Mouse (Mus musculus) neural tube, embryonic 14.5 days (tissue): Measurements from ENCODE around the gene Cemip2. TPM values are rescaled to one million over a fixed set of nuclear protein-coding genes. Genes with fewer than 3 reads are reported as not detected.

Experiments used
- ATAC-seq: fragments of 200-750 bp; cut with Nextera tagmentation; 2 replicates; pipeline ENCODE4 v1.8.0; 2017; ENCODE audit warnings: low read depth, mild to moderate bottlenecking, moderate TSS enrichment, moderate library complexity
- H3K27ac ChIP-seq: fragments of 300-500 bp; sonication (generic); 2 replicates; pipeline ENCODE4 v1.5.1; 2014; ENCODE audit warnings: low read depth, mild to moderate bottlenecking, control low read depth, low read length, moderate library complexity, mixed read lengths
- H3K27me3 ChIP-seq: fragments of 300-500 bp; sonication (generic); 2 replicates; pipeline ENCODE4 v1.6.1; 2014; ENCODE audit warnings: low read length; ENCODE audit not compliant: control insufficient read depth, insufficient read depth
- H3K36me3 ChIP-seq: fragments of 300-500 bp; sonication (generic); 2 replicates; pipeline ENCODE4 v1.6.1; 2014; ENCODE audit warnings: low read length, mixed read lengths; ENCODE audit not compliant: control insufficient read depth, insufficient read depth
- H3K4me1 ChIP-seq: fragments of 300-500 bp; sonication (generic); 2 replicates; pipeline ENCODE4 v1.6.1; 2014; ENCODE audit warnings: low read length; ENCODE audit not compliant: control insufficient read depth, insufficient read depth
- H3K4me2 ChIP-seq: fragments of 300-500 bp; sonication (generic); 2 replicates; pipeline ENCODE4 v1.6.1; 2014; ENCODE audit warnings: mild to moderate bottlenecking, low read depth, low read length, control low read depth
- H3K4me3 ChIP-seq: fragments of 300-500 bp; sonication (generic); 2 replicates; pipeline ENCODE4 v1.5.1; 2014; ENCODE audit warnings: low read depth, low read length, control low read depth, mixed read lengths
- H3K9ac ChIP-seq: fragments of 300-500 bp; sonication (generic); replicated peaks from 2 replicates; pipeline ENCODE4 v1.6.1; 2014; ENCODE audit warnings: low read depth, mild to moderate bottlenecking, control low read depth, low read length, mixed read lengths
- H3K9me3 ChIP-seq: fragments of 300-500 bp; sonication (generic); 2 replicates; pipeline ENCODE4 v1.6.1; 2016; ENCODE audit warnings: low read length; ENCODE audit not compliant: control insufficient read depth
- WGBS: fragments of 180-500 bp; shearing (Covaris S2); extraction: QIAGEN DNeasy Blood & Tissue Kit; methylation state at CpG from one replicate; pipeline ENCODE4 v1.1.7; 2014; 5-methylcytosine and 5-hydroxymethylcytosine counted together
- polyA plus RNA-seq: library from polyadenylated mRNA; unstranded; fragments of >200 nt; fragmentation: Nextera tagmentation; extraction: Ambion mirVana; gene quantifications from 2 replicates; pipeline ENCODE4 v1.2.1, GENCODE M21; 2014

Gene Cemip2
- polyA plus RNA-seq, 1 experiment from 2014 or later, result 21.1 TPM

DNA sequence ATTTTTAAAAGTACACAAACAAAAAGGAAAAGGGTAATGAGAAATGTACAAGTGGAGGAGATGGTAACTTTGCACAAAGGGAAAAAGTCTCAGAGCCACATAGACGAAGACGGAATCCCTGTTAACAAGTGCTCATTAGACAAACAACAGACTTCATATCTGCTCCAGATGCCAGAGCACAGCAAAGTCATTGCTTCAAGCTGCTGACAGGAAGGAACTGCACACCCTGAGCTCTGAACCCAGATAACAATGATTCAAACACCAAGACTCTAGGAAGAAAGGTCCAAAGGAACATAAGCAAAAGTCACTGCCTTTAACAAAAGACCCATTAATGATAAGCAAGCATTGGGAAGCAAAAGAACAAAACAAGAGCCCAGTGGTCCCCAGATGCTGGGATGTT is 112.6 kb downstream of the Cemip2 start:
- no peak overlapping the region for H3K27ac ChIP-seq
- H3K4me1 ChIP-seq, result no peaks in the 10 kb centered on the region
- 95% methylated on average over 2 of the region's 2 CpGs for WGBS
- no peak for ATAC-seq
- no peak overlapping the region for H3K4me3 ChIP-seq
- no peak overlapping the region for H3K9ac ChIP-seq
- H3K9me3 ChIP-seq, result no peaks in the 10 kb centered on the region
- H3K27me3 ChIP-seq, result no peaks in the 10 kb centered on the region
- H3K4me2 ChIP-seq, result no peak overlapping the region
- no peaks in the 10 kb centered on the region for H3K36me3 ChIP-seq

DNA sequence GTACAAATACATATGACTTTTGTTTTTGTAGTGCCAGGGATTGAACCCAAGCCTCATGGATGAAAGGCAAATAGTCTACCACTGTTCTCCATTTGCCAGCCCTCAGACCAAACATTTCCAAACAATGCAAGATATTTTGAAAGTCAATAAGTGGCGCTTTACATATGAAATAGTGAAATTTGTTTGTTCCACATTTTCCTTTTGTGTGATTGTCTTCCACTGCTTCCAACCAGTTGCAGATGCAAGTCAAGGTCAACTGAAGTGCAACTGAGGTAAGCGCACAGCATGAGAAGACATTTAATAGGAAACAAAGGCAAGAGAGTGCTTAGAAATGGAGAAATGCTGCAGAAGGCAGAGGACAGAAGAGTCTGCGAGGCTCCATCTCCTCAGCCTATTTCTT is 116.7 kb downstream of the Cemip2 start:
- Histone ChIP-seq H3K27me3 (no peaks in the 10 kb centered on the region), H3K36me3 (no peaks in the 10 kb centered on the region), H3K27ac (no peak overlapping the region), H3K9ac (no peak overlapping the region), H3K9me3 (no peaks in the 10 kb centered on the region), H3K4me3 (no peak overlapping the region), H3K4me2 (no peak overlapping the region), H3K4me1 (no peaks in the 10 kb centered on the region)
- WGBS, result 87% methylated on average over 3 of the region's 3 CpGs
- no peak for ATAC-seq

DNA sequence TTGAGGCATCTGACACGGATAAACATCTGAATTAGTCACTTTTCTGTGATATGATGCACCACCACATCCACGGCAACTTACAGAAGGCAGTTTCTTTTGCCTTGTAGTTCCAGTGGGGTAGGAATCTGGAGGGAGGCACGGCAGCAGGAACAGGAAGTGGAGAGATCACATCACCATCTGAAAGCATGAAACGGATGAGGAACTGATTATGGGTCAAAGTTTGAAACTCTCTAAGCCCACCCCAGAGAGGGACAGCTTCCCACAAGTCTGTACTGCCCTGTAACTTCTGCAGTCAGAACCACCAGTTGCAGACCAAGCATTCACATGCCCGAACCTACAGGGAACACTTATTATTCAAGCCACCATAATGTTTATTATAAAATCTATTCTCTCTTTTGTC is 117.4 kb downstream of the Cemip2 start:
- no peaks in the 10 kb centered on the region for H3K4me1 ChIP-seq
- H3K27ac ChIP-seq, result no peak overlapping the region
- no peak overlapping the region for H3K9ac ChIP-seq
- H3K36me3 ChIP-seq, result no peaks in the 10 kb centered on the region
- H3K27me3 ChIP-seq, result no peaks in the 10 kb centered on the region
- no peaks in the 10 kb centered on the region for H3K9me3 ChIP-seq
- ATAC-seq, result no peak
- H3K4me2 ChIP-seq, result no peak overlapping the region
- H3K4me3 ChIP-seq, result no peak overlapping the region
- WGBS, result 82% methylated on average over 5 of the region's 5 CpGs

DNA sequence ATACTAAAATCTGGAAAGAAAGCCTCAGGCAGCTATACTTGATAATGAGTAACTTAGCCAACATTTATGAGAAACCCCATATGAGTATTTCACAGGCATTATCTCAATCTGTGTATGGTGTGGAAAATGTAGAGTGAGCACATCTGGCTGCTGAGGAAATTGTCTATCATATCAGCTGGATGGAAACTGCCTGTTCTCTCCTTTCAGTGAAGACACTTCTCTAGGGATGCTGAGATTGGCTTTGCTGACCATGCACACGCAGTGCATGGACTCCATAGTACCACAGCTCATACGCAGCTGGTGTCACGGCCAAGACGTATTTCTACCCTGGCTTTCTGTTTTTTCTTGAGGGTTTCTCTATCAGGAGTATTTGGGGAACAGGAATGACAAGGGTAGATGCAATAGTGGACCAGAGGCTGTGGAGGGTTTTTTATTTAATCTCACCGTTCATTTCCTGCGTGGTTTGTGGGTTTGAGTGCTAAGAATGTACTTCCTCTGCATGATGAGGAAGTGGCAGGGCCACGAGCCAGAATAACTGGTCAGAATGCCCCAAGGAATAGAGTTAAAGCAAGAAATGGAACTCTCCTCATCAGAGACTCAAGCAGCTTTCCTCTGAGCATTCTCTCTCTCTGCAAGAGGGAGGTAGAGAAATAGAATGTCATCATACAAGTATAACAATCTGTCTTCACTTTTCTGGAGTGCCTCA is 119.1 kb downstream of the Cemip2 start:
- no peaks in the 10 kb centered on the region for H3K27me3 ChIP-seq
- H3K4me1 ChIP-seq, result no peaks in the 10 kb centered on the region
- 90% methylated on average over 7 of the region's 7 CpGs for WGBS
- H3K36me3 ChIP-seq, result no peaks in the 10 kb centered on the region
- H3K4me2 ChIP-seq, result no peak overlapping the region
- no peak overlapping the region for H3K27ac ChIP-seq
- no peak overlapping the region for H3K9ac ChIP-seq
- H3K4me3 ChIP-seq, result no peak overlapping the region
- no peak for ATAC-seq
- H3K9me3 ChIP-seq, result no peaks in the 10 kb centered on the region

DNA sequence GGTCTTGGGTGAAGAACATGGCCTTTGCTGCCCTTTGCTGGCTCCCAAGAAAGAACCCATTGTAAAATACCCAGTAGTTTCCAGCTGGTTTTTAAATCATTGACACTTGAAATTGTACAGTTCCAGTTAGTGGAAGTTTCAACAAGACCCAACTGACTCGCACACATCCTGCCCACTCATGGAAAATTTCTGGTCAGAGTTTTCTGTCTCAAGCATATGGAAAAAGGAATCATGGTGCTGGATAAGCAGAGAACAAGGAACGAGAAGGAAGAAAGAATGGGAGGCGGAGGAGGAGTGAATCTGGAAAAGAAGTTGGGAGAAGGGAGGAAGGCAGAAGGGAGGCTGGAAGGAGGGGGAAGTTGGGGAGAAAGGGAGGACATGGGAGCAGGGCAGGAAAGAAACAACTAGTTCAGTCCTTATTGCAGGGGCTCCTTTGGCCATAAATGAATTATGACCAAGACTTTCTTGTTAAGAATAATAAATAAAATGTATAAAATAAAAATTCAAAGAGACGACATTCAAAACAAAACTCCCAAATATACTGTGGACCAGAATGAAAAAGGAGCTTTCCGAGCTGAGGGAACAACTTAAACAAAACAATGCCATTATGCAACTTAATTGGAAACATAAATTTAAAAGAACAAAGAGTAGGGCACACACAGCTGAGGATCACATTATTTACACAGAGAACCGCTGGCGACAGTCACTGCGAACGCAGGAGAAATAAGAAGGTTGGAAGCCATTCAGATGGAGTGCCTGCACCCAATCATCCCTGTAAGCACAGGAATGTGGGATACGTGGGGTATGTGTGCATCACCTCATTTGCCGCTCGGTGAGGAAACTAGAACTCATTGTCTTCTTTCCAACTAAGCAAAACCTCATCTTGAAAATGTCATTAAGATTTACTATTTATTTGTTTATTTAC is 120.1 kb downstream of the Cemip2 start:
- Histone ChIP-seq H3K27me3 (no peaks in the 10 kb centered on the region), H3K27ac (no peak overlapping the region), H3K36me3 (no peaks in the 10 kb centered on the region), H3K4me2 (no peak overlapping the region), H3K9ac (no peak overlapping the region), H3K4me3 (no peak overlapping the region), H3K9me3 (no peaks in the 10 kb centered on the region), H3K4me1 (no peaks in the 10 kb centered on the region)
- WGBS, result 43% methylated on average over 12 of the region's 12 CpGs
- ATAC-seq, result no peak

Other genes with a start within 250 kb of the Cemip2 start
- 53.2 and 64.9 TPM in 2 replicates for gene 1110059E24Rik, start 125.4 kb upstream of the Cemip2 start, polyA plus RNA-seq
- 56.0 and 61.7 TPM in 2 replicates for gene Abhd17b, start 125.2 kb upstream of the Cemip2 start, polyA plus RNA-seq